Mouse (Mus musculus): Measurements from ENCODE around the gene Nos1ap. TPM values are rescaled to one million over a fixed set of nuclear protein-coding genes. Genes with fewer than 3 reads are reported as not detected.
A peak's percentile ranks its signal among the peaks of the same experiment; 100 is the strongest.

Gene Nos1ap
- polyA plus RNA-seq, 1 experiment from 2014 or later: 14.6 TPM

DNA sequence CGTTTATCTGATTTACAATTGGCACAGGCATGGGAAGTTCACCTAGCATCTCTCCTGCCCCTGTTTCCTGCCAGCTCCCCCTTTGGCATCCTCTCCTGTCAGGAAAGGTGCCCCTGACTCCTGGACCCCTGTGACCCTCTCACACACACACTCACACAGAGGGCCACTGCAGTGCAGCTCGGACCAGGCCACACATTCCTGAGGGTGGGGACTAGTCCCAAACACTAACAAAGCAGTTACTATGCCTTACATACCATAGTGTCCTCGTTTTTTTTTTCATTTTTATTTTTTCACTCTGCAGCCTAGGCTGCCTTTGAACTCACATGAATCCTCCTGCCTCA lies 110.2 kb downstream of the Nos1ap start:
- Histone ChIP-seq H3K36me3 (ENCODE audit: control insufficient read depth, insufficient read depth) (no peaks in the 10 kb centered on the region), H3K4me3 (ENCODE audit: low read length) (no peak overlapping the region), H3K4me1 (ENCODE audit: control insufficient read depth, insufficient read depth, low read length) (peaks cover 30% of the 10 kb centered on the region), H3K4me2 (ENCODE audit: low read depth, low read length) (no peak overlapping the region), H3K27me3 (ENCODE audit: control insufficient read depth, insufficient read depth, low read length) (no peaks in the 10 kb centered on the region), H3K9ac (ENCODE audit: low read length) (no peak overlapping the region), H3K27ac (ENCODE audit: low read length) (no peak overlapping the region), H3K9me3 (replicated peaks; ENCODE audit: control insufficient read depth, low read length) (no peaks in the 10 kb centered on the region)
- WGBS: 26% methylated on average over 3 of the region's 3 CpGs
- 0 out of 2 replicates have a peak, but pooled peaks have one; percentile 41 for ATAC-seq (replicated peaks; ENCODE audit: extremely low read depth, insufficient read depth, low FRiP score)

GRCm38 (mm10) chr1:170478791-170479457 lies 110.7 kb downstream of the Nos1ap start:
- H3K9ac ChIP-seq (ENCODE audit: low read length): no peak overlapping the region
- no peak overlapping the region for H3K4me2 ChIP-seq (ENCODE audit: low read depth, low read length)
- H3K36me3 ChIP-seq (ENCODE audit: control insufficient read depth, insufficient read depth): no peaks in the 10 kb centered on the region
- ATAC-seq (replicated peaks; ENCODE audit: extremely low read depth, insufficient read depth, low FRiP score): no peak
- no peaks in the 10 kb centered on the region for H3K9me3 ChIP-seq (replicated peaks; ENCODE audit: control insufficient read depth, low read length)
- H3K27ac ChIP-seq (ENCODE audit: low read length): peak overlapping the region; percentile 21
- H3K27me3 ChIP-seq (ENCODE audit: control insufficient read depth, insufficient read depth, low read length): no peaks in the 10 kb centered on the region
- 72% methylated on average over 4 of the region's 4 CpGs for WGBS
- no peak overlapping the region for H3K4me3 ChIP-seq (ENCODE audit: low read length)
- H3K4me1 ChIP-seq (ENCODE audit: control insufficient read depth, insufficient read depth, low read length): peaks cover 30% of the 10 kb centered on the region

DNA sequence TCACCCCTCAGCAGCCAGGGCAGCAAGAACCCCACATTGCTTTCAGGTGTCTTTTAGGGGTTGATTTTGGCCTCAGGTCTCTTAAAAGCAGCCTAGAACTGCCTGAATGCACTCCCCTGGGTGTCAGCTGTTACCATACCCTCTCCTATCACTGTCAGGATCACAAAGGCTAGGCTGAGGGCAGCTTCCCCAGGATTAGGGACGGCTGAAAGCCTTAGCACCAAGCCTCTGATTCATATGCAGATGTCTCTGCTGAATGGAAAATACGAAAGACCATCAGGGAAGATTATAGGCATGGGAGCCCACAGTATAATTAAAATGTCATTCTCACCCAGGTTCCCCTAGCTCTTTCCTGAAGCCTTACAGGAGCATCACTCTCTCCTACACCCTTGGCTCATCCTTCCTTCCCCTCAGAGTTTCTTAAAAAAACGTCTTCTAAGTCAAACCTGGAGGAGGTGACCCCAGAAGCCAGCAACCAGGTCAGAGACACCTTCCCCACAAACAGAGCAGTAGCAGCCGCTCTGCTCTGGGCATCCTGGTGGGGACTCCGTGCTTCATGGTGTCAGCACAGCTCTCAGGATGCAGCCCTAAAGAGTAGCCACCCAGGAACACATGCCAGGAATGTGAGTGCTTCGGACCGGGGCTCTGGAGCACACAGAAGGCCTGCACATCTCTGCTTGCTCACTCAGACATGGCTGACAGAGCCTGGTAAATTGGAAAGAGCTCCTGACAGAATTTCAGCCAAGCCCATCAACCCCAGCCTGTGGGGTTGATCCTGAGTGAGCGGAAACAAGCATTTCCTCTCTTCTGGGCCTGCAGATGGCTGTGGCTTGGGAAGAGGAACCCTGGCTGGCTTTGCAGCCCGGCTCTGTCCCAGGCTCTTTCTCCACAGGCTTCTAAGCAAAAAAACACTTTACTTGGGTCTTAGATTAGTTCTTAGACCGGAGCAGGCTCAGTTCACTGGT lies 111.7 kb downstream of the Nos1ap start:
- H3K4me1 ChIP-seq (ENCODE audit: control insufficient read depth, insufficient read depth, low read length): peaks cover 25% of the 10 kb centered on the region
- H3K36me3 ChIP-seq (ENCODE audit: control insufficient read depth, insufficient read depth): no peaks in the 10 kb centered on the region
- H3K4me3 ChIP-seq (ENCODE audit: low read length): no peak overlapping the region
- H3K9me3 ChIP-seq (replicated peaks; ENCODE audit: control insufficient read depth, low read length): no peaks in the 10 kb centered on the region
- 33% methylated on average over 10 of the region's 10 CpGs for WGBS
- H3K4me2 ChIP-seq (ENCODE audit: low read depth, low read length): no peak overlapping the region
- ATAC-seq (replicated peaks; ENCODE audit: extremely low read depth, insufficient read depth, low FRiP score): peak; percentile 47; the same call in 1 of the 2 replicates
- peak overlapping the region; percentile 21 for H3K27ac ChIP-seq (ENCODE audit: low read length)
- no peaks in the 10 kb centered on the region for H3K27me3 ChIP-seq (ENCODE audit: control insufficient read depth, insufficient read depth, low read length)
- peak overlapping the region; percentile 5; the same call in 1 of the 2 replicates for H3K9ac ChIP-seq (ENCODE audit: low read length)

GRCm38 (mm10) chr1:170473460-170473859 lies 116.2 kb downstream of the Nos1ap start:
- H3K4me2 ChIP-seq (ENCODE audit: low read depth, low read length): no peak overlapping the region
- H3K4me1 ChIP-seq (ENCODE audit: control insufficient read depth, insufficient read depth, low read length): peaks cover 10% of the 10 kb centered on the region
- H3K9ac ChIP-seq (ENCODE audit: low read length): no peak overlapping the region
- WGBS: 66% methylated on average over 6 of the region's 6 CpGs
- no peak overlapping the region for H3K4me3 ChIP-seq (ENCODE audit: low read length)
- H3K27me3 ChIP-seq (ENCODE audit: control insufficient read depth, insufficient read depth, low read length): no peaks in the 10 kb centered on the region
- no peaks in the 10 kb centered on the region for H3K36me3 ChIP-seq (ENCODE audit: control insufficient read depth, insufficient read depth)
- no peak for ATAC-seq (replicated peaks; ENCODE audit: extremely low read depth, insufficient read depth, low FRiP score)
- H3K9me3 ChIP-seq (replicated peaks; ENCODE audit: control insufficient read depth, low read length): no peaks in the 10 kb centered on the region
- no peak overlapping the region for H3K27ac ChIP-seq (ENCODE audit: low read length)

DNA sequence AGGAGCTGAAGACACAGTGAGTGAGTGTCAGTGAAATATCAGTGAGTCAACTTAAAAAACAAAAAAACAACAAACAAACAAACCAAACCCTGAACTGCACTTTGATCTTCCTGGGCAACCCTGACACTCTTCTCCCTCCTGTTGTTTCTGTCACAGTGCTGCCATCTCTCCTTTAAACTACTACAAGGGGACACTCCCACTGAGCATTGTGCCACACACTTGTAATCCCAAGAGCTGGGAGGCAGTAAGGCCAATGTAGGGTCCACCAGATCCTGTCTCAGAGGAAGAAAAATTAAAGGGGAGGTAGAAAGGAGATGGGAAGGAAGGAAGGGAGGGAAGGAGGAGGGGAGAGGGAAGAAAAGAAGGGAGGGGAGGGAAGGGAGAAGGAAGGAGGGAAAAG lies 116.8 kb downstream of the Nos1ap start:
- H3K4me1 ChIP-seq (ENCODE audit: control insufficient read depth, insufficient read depth, low read length): peaks cover 4% of the 10 kb centered on the region
- no peaks in the 10 kb centered on the region for H3K36me3 ChIP-seq (ENCODE audit: control insufficient read depth, insufficient read depth)
- no peak overlapping the region for H3K27ac ChIP-seq (ENCODE audit: low read length)
- H3K4me3 ChIP-seq (ENCODE audit: low read length): no peak overlapping the region
- no peak overlapping the region for H3K9ac ChIP-seq (ENCODE audit: low read length)
- H3K9me3 ChIP-seq (replicated peaks; ENCODE audit: control insufficient read depth, low read length): no peaks in the 10 kb centered on the region
- no peak overlapping the region for H3K4me2 ChIP-seq (ENCODE audit: low read depth, low read length)
- ATAC-seq (replicated peaks; ENCODE audit: extremely low read depth, insufficient read depth, low FRiP score): no peak
- H3K27me3 ChIP-seq (ENCODE audit: control insufficient read depth, insufficient read depth, low read length): no peaks in the 10 kb centered on the region

DNA sequence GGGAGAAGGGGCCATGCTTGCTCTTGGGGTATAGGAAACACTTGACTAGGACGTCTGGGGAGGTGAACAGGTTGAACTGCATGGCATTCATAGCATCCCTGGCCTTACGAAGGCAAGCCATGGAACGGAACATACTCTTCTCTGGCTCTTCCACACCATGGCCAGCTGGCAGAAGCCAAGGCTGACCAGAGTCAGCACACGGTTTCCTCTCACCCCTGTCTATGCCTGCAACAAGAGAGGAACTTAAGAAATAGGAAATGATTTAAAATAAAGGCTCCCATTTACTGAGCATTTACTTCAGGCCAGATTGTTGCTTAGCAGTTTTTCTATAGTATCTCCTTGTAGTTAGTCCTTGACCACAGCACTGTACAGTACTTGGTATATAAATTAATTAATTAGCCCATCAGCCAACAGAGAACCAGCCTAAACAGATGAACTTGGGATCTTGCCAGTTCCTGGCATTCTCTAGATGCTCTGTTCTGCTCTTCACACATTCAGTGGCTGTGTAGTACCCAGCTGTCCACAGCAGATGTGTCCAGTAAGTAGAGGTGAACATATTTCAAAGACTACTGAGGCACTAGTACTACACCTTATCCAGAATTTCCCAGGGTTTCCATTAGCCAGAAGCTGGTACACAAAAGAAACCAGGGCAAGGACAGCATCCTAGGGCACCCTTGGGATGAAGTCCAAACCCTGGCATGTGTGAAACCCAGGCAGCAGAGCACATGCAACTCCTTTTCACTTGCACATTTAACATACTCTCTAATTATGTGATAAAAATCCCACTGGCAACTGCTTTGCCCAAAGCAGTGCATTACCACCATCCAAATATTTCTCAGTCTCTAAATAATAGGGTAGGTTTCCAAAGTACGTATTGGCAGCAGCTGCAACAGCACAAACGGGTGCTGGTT lies 123.3 kb downstream of the Nos1ap start:
- WGBS: 70% methylated on average over 6 of the region's 6 CpGs
- Histone ChIP-seq H3K4me3 (ENCODE audit: low read length) (no peak overlapping the region), H3K27ac (ENCODE audit: low read length) (no peak overlapping the region; the same call in 1 of the 2 replicates), H3K36me3 (ENCODE audit: control insufficient read depth, insufficient read depth) (no peaks in the 10 kb centered on the region), H3K9me3 (replicated peaks; ENCODE audit: control insufficient read depth, low read length) (no peaks in the 10 kb centered on the region), H3K9ac (ENCODE audit: low read length) (no peak overlapping the region), H3K4me2 (ENCODE audit: low read depth, low read length) (no peak overlapping the region), H3K4me1 (ENCODE audit: control insufficient read depth, insufficient read depth, low read length) (peaks cover 13% of the 10 kb centered on the region), H3K27me3 (ENCODE audit: control insufficient read depth, insufficient read depth, low read length) (no peaks in the 10 kb centered on the region)
- ATAC-seq (replicated peaks; ENCODE audit: extremely low read depth, insufficient read depth, low FRiP score): no peak

- 68% methylated on average over 1 of the region's 1 CpGs for WGBS
- H3K36me3 ChIP-seq (ENCODE audit: control insufficient read depth, insufficient read depth): no peaks in the 10 kb centered on the region
- no peak for ATAC-seq (replicated peaks; ENCODE audit: extremely low read depth, insufficient read depth, low FRiP score)
- no peaks in the 10 kb centered on the region for H3K9me3 ChIP-seq (replicated peaks; ENCODE audit: control insufficient read depth, low read length)
- no peak overlapping the region for H3K9ac ChIP-seq (ENCODE audit: low read length)
- H3K4me2 ChIP-seq (ENCODE audit: low read depth, low read length): no peak overlapping the region
- H3K27me3 ChIP-seq (ENCODE audit: control insufficient read depth, insufficient read depth, low read length): no peaks in the 10 kb centered on the region
- no peak overlapping the region for H3K27ac ChIP-seq (ENCODE audit: low read length)
- H3K4me1 ChIP-seq (ENCODE audit: control insufficient read depth, insufficient read depth, low read length): peaks cover 26% of the 10 kb centered on the region
- H3K4me3 ChIP-seq (ENCODE audit: low read length): no peak overlapping the region
These were observed 127.5 kb downstream of the Nos1ap start for GRCm38 (mm10) chr1:170462140-170462539.

- H3K27me3 ChIP-seq (ENCODE audit: control insufficient read depth, insufficient read depth, low read length): no peaks in the 10 kb centered on the region
- no peaks in the 10 kb centered on the region for H3K36me3 ChIP-seq (ENCODE audit: control insufficient read depth, insufficient read depth)
- H3K9me3 ChIP-seq (replicated peaks; ENCODE audit: control insufficient read depth, low read length): no peaks in the 10 kb centered on the region
- no peak overlapping the region for H3K4me3 ChIP-seq (ENCODE audit: low read length)
- H3K27ac ChIP-seq (ENCODE audit: low read length): no peak overlapping the region
- H3K4me2 ChIP-seq (ENCODE audit: low read depth, low read length): no peak overlapping the region
- H3K9ac ChIP-seq (ENCODE audit: low read length): no peak overlapping the region
- no peak for ATAC-seq (replicated peaks; ENCODE audit: extremely low read depth, insufficient read depth, low FRiP score)
- H3K4me1 ChIP-seq (ENCODE audit: control insufficient read depth, insufficient read depth, low read length): peaks cover 13% of the 10 kb centered on the region
- 68% methylated on average over 5 of the region's 5 CpGs for WGBS
These were observed 129.6 kb downstream of the Nos1ap start for GRCm38 (mm10) chr1:170459896-170460602.
